Mouse (Mus musculus) embryonic facial prominence, embryonic 11.5 days (tissue): Measurements from ENCODE around the gene Sept10. TPM values are rescaled to one million over a fixed set of nuclear protein-coding genes. Genes with fewer than 3 reads are reported as not detected.

Experiments
- ATAC-seq: fragments of 200-750 bp; cut with Nextera tagmentation; replicated peaks from 2 replicates; pipeline ENCODE4 v1.8.0; 2017; ENCODE audit warnings: low read depth; ENCODE audit not compliant: insufficient number of reproducible peaks, low FRiP score, low TSS enrichment
- DNase-seq: peaks from one replicate; pipeline ENCODE4 v3.0.0-alpha.2; 2015; ENCODE audit warnings: low spot score
- H3K27ac ChIP-seq: fragments of 300-500 bp; sonication (generic); replicated peaks from 2 replicates; pipeline ENCODE4 v1.5.1; 2014; ENCODE audit warnings: mild to moderate bottlenecking, low read depth, low read length, control low read depth
- H3K27me3 ChIP-seq: fragments of 300-500 bp; sonication (generic); 2 replicates; pipeline ENCODE4 v1.6.1; 2014; ENCODE audit warnings: mild to moderate bottlenecking, low read length, moderate library complexity, mixed read lengths; ENCODE audit not compliant: control insufficient read depth, insufficient read depth
- H3K36me3 ChIP-seq: fragments of 300-500 bp; sonication (generic); replicated peaks from 2 replicates; pipeline ENCODE4 v1.6.1; 2014; ENCODE audit warnings: low read depth, mild to moderate bottlenecking, low read length, moderate library complexity, mixed read lengths; ENCODE audit not compliant: control insufficient read depth, insufficient read depth
- H3K4me1 ChIP-seq: fragments of 300-500 bp; sonication (generic); 2 replicates; pipeline ENCODE4 v1.6.1; 2014; ENCODE audit warnings: low read length, mixed read lengths; ENCODE audit not compliant: control insufficient read depth, insufficient read depth
- H3K4me2 ChIP-seq: fragments of 300-500 bp; sonication (generic); 2 replicates; pipeline ENCODE4 v1.6.1; 2014; ENCODE audit warnings: low read depth, mild to moderate bottlenecking, control low read depth, low read length, moderate library complexity
- H3K4me3 ChIP-seq: fragments of 300-500 bp; sonication (generic); 2 replicates; pipeline ENCODE4 v1.5.1; 2014; ENCODE audit warnings: low read depth, low read length, control low read depth
- H3K9ac ChIP-seq: fragments of 300-500 bp; sonication (generic); replicated peaks from 2 replicates; pipeline ENCODE4 v1.6.1; 2014; ENCODE audit warnings: mild to moderate bottlenecking, control low read depth, low read length
- H3K9me3 ChIP-seq: fragments of 300-500 bp; sonication (generic); replicated peaks from 2 replicates; pipeline ENCODE4 v1.6.1; 2016; ENCODE audit warnings: mild to moderate bottlenecking, low read length, inconsistent platforms, mixed read lengths; ENCODE audit not compliant: control insufficient read depth
- WGBS: fragments of 180-500 bp; shearing (Covaris S2); extraction: QIAGEN DNeasy Blood & Tissue Kit; methylation state at CpG from one replicate; pipeline ENCODE4 v1.1.7; 2014; 5-methylcytosine and 5-hydroxymethylcytosine counted together
- polyA plus RNA-seq: library from polyadenylated mRNA; unstranded; fragments of >200 nt; fragmentation: Nextera tagmentation; extraction: Ambion mirVana; gene quantifications from 2 replicates; pipeline ENCODE4 v1.2.1, GENCODE M21; 2014

Sept10 gene
- polyA plus RNA-seq, 1 experiment from 2014 or later, result 50.5 TPM

GRCm38 (mm10) chr10:59117555-59117954, 104.1 kb downstream of the Sept10 start:
- Histone ChIP-seq H3K36me3 (no peaks in the 10 kb centered on the region), H3K27ac (no peak overlapping the region), H3K4me2 (no peak overlapping the region), H3K4me1 (no peaks in the 10 kb centered on the region), H3K27me3 (no peaks in the 10 kb centered on the region), H3K9ac (no peak overlapping the region), H3K9me3 (no peaks in the 10 kb centered on the region), H3K4me3 (no peak overlapping the region)
- ATAC-seq (no peak), DNase-seq (no peak)
- 76% methylated on average over 5 of the region's 5 CpGs for WGBS

- H3K27me3 ChIP-seq, result no peaks in the 10 kb centered on the region
- DNase-seq (no peak), ATAC-seq (no peak)
- no peaks in the 10 kb centered on the region for H3K36me3 ChIP-seq
- H3K27ac ChIP-seq, result no peak overlapping the region
- no peak overlapping the region for H3K4me3 ChIP-seq
- 72% methylated on average over 9 of the region's 9 CpGs for WGBS
- H3K4me2 ChIP-seq, result no peak overlapping the region
- H3K4me1 ChIP-seq, result no peaks in the 10 kb centered on the region
- H3K9me3 ChIP-seq, result no peaks in the 10 kb centered on the region
- H3K9ac ChIP-seq, result no peak overlapping the region
Measured at GRCm38 (mm10) chr10:59116331-59116730, 105.3 kb downstream of the Sept10 start.

DNA sequence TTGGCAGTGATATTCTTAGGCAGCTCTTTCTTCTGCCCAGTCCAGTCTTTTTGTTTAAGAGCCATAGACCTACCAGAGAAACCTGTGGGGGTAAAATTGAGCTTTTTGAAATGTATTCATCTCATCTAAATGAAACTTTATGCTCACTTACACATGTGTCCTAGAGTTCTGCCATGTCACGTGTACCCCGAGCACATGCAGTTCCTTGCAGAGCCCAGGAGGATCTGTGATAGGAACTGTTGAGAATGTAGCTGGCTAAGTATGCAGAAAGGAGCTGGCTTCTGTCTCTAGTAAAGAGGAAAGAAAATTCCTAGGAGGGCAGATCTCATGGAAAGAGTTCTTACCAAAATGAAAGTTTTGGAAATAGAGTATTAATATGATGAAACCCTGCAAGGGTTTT, 106.0 kb downstream of the Sept10 start:
- no peak overlapping the region for H3K4me2 ChIP-seq

DNA sequence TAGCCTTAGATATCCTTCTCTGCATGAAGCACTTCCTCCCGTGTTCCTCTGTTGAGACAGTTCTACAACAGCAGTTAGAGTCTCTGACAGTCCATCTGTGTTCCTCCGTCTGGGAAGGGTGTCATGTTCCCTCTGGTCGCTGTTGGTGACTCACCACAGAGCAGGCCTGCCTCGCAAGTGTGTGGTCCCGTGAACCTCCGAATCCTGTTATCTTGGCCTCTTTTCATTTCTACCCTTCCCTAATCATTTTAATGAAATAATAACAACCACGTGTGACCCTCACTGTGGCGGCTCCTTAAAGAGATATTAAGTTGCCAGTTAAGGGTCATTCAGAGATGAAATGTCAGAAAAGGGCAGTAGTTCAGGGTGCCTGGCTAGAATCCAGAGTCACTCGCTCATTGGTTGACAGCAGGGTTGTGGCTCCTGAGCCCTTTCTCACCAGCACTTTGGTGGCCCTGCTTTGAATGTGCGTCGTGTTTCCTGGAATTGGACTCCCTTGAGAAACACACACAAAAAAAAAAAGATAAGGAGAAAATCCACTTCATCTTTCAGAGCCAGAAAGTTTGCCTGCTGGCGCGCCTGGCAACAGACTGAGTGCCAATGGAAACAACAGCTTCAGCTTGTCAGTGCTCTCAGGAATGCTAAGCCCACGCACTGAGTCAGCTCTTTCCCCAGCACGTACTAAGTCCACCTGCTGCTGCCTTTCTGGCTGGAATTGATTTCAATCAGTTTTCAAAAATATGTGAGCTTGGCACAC, 106.9 kb downstream of the Sept10 start:
- DNase-seq (peak; percentile 53), ATAC-seq (no peak; the same call in 1 of the 2 replicates)
- Histone ChIP-seq H3K9ac (no peak overlapping the region), H3K27me3 (no peaks in the 10 kb centered on the region), H3K4me2 (no peak overlapping the region), H3K27ac (no peak overlapping the region), H3K4me3 (no peak overlapping the region), H3K9me3 (no peaks in the 10 kb centered on the region), H3K4me1 (no peaks in the 10 kb centered on the region), H3K36me3 (no peaks in the 10 kb centered on the region)
- 27% methylated on average over 15 of the region's 15 CpGs for WGBS

More for the DNA sequence above, 106.0 kb downstream of the Sept10 start:
- no peak overlapping the region for H3K9ac ChIP-seq
- H3K27me3 ChIP-seq, result no peaks in the 10 kb centered on the region
- no peak overlapping the region for H3K4me3 ChIP-seq
- no peaks in the 10 kb centered on the region for H3K4me1 ChIP-seq
- WGBS, result 84% methylated on average over 2 of the region's 2 CpGs
- no peaks in the 10 kb centered on the region for H3K9me3 ChIP-seq
- ATAC-seq (no peak), DNase-seq (no peak)
- no peaks in the 10 kb centered on the region for H3K36me3 ChIP-seq
- H3K27ac ChIP-seq, result no peak overlapping the region

- no peak overlapping the region for H3K27ac ChIP-seq
- no peak overlapping the region for H3K4me2 ChIP-seq
- H3K4me1 ChIP-seq, result no peaks in the 10 kb centered on the region
- no peaks in the 10 kb centered on the region for H3K27me3 ChIP-seq
- H3K9ac ChIP-seq, result no peak overlapping the region
- no peaks in the 10 kb centered on the region for H3K9me3 ChIP-seq
- 81% methylated on average over 9 of the region's 9 CpGs for WGBS
- no peak overlapping the region for H3K4me3 ChIP-seq
- ATAC-seq (no peak), DNase-seq (no peak)
- no peaks in the 10 kb centered on the region for H3K36me3 ChIP-seq
Measured at GRCm38 (mm10) chr10:59113386-59113785, 108.3 kb downstream of the Sept10 start.

- DNase-seq, result no peak
- H3K4me1 ChIP-seq, result no peaks in the 10 kb centered on the region
- H3K4me2 ChIP-seq, result no peak overlapping the region
- H3K4me3 ChIP-seq, result no peak overlapping the region
- H3K9ac ChIP-seq, result no peak overlapping the region
- 90% methylated on average over 8 of the region's 8 CpGs for WGBS
- H3K27ac ChIP-seq, result no peak overlapping the region
- no peak for ATAC-seq
- H3K27me3 ChIP-seq, result no peaks in the 10 kb centered on the region
- H3K36me3 ChIP-seq, result no peaks in the 10 kb centered on the region
- no peaks in the 10 kb centered on the region for H3K9me3 ChIP-seq
Measured at GRCm38 (mm10) chr10:59112755-59113154, 108.9 kb downstream of the Sept10 start.

DNA sequence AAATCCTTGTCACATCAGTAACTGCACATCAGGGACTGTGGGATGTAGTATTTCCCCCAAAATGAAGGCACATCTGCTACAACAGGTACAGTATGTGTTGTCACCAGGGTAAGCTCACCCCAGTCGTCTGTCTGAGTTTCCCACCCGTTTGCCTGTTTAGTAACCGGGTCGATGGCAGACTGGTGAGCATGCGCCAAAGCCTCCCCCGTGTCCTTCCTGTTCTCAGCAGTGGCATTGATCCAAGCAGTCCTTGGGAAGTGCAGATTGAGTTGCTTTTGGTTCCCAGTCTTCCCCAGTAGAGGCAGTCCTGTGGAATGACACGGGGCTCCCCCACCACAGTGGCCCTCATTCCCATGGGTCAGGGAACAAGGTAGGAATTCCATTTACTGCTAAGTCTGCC, 111.3 kb downstream of the Sept10 start:
- Histone ChIP-seq H3K9me3 (no peaks in the 10 kb centered on the region), H3K27ac (no peak overlapping the region), H3K36me3 (no peaks in the 10 kb centered on the region), H3K4me1 (no peaks in the 10 kb centered on the region), H3K9ac (no peak overlapping the region), H3K4me3 (no peak overlapping the region), H3K4me2 (no peak overlapping the region), H3K27me3 (no peaks in the 10 kb centered on the region)
- 92% methylated on average over 7 of the region's 7 CpGs for WGBS
- DNase-seq, result no peak
- ATAC-seq, result no peak

GRCm38 (mm10) chr10:59109015-59109414, 112.6 kb downstream of the Sept10 start:
- Histone ChIP-seq H3K4me2 (no peak overlapping the region), H3K9ac (no peak overlapping the region), H3K9me3 (no peaks in the 10 kb centered on the region), H3K4me1 (no peaks in the 10 kb centered on the region), H3K36me3 (no peaks in the 10 kb centered on the region), H3K4me3 (no peak overlapping the region), H3K27ac (no peak overlapping the region), H3K27me3 (no peaks in the 10 kb centered on the region)
- ATAC-seq (no peak), DNase-seq (peak; percentile 86)
- 31% methylated on average over 2 of the region's 2 CpGs for WGBS
